Mouse (Mus musculus) MEL-GATA-1-ER (cell line): ENCODE measurements at regions not wholly inside any gene's neighbourhood (a gene's known extent, or its start where the extent isn't known, plus 50 kb on each side); places are given as distances from the start of the nearest gene placed in this dataset.

ENCODE experiments used
- DNase-seq: peaks from one replicate; pipeline ENCODE4 v3.0.0-alpha.2; 2012; ENCODE audit warnings: low read depth; ENCODE audit errors: extremely low read depth

DNA sequence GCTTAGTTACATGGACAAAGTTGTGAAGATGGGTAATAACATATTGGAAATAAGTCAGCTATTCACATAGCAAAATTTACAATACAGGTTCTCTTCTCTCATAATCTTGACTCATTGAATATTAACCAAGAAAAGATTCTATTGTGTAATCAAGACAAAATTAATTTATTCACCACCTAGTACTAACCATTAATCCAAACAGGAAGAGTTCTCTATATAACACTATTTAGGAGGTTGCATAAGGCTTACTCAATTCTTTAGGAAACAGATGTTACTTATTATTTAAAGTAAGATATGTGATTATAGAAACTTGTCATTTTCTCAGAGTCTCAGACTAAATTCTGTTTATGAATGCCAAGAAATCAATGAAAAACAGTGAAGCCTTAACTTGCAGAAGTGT is 600.4 kb upstream of the Tusc1 start:
- DNase-seq, result no peak

DNA sequence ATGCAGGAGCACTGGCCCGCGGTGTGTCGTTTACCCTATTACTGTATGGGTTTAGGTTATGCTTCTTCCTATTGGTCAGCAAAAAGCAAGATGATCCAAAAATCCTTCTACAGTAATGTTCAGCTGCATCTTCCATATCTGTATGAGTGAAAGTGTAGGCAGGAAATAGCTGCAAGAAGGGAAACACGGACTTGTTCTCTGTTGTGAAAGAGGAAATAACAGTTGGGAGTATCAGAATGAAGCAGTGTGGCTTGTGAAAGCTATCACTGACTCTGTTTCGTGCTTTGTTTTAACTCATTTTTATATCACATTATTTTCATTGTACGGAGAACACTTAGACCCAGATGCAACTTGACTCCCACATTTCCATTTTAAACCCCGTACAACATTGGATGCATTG is 591.8 kb upstream of the Tusc1 start:
- DNase-seq, result no peak

DNA sequence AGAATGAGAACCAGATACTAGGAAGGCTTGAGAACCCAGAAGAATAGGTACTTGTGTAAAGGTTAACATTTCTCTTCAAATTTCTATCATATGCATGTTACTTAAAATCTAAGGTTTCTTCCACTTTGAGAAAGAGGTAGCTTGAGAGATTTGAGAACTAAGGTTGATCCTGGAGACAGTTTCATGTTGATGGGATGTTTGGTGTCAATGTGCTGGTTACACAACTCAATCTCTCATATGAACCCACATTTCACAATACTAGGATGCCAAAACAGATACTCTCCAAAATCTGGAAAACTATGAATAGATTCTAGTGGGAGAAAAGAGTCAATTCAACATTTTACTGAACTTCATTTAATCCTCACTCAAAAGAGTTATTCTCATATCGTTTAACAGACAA is 589.1 kb upstream of the Tusc1 start:
- no peak for DNase-seq

DNA sequence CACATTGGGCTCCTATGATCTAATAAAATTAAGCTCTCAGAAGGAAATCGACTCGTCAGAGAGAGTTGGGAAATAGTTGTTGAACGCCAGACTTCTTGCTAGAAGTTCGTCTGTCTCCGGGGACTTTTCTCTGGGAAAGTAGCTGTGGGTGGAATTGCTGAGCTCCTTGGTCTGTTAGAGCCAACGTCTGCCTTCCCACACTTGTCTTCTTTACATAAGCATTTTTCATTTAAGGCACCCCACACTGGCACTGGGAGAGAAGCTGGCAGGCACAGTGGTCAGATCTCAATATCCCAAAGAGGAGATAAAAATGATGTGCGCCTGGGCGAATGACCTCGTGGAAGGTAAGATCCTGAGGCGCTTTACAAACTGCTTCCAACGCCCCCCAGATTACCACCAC is 551.3 kb upstream of the Tusc1 start:
- DNase-seq, result no peak

DNA sequence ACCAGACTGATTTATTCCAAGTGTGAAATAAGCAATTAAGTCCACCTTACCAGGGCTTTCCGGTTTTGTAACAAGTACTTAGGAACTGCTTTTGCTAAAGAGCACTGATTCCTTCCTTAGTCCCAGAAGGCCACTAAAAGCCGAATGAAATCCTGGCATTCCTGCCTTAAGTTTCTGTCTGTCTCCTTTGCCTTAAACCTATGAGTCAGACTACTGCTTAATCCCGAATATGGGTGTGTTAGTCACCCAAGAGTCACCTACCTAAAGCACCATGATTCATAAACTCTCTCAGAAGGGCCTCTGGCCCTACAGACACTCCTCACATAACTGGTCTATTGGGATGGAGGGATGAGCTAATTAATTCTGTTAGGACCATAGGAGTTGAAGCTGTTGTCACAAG is 546.0 kb upstream of the Tusc1 start:
- no peak for DNase-seq

DNA sequence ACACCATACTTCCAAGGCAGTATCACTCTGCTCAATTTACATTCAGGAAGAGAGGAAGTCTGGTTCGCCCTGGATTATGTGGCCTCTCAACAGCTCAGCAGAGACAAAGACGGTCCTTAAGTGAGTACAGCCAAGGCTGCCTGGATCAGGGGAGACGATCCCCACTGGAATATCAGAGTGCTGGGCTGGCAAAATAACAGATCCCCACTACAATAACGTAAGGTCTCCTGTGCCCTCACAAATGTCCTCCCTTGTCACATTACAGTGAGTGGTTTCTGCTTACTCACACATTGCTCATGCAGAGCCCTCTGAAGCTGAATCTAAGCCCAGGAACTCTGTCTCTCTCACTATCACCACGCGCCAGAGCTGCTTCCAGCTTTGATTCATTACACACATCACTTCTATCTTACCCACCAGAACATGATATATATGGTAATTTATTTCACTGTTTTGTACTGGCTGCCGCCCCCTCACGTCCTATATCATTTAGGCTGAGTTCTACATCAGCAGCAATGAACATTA is 544.1 kb upstream of the Tusc1 start:
- no peak for DNase-seq

DNA sequence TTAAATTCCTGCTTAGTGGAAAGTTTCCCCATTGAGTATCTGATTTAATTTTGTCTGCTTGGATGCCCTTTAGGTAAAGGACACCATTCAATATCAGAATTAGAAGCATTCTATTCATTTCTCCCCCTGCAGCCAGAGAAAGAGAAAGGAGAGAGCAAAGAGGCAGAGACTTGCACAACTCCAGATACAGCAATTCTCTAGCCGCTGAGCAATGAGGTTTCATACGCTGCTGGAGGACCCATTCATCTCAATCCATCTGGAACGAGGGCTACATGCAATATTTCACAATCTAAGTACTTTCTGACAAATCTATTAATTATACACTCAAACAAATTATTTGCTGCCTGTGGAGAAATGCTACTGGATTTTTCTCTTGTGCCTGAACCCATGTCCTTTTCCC is 538.0 kb upstream of the Tusc1 start:
- DNase-seq, result no peak

DNA sequence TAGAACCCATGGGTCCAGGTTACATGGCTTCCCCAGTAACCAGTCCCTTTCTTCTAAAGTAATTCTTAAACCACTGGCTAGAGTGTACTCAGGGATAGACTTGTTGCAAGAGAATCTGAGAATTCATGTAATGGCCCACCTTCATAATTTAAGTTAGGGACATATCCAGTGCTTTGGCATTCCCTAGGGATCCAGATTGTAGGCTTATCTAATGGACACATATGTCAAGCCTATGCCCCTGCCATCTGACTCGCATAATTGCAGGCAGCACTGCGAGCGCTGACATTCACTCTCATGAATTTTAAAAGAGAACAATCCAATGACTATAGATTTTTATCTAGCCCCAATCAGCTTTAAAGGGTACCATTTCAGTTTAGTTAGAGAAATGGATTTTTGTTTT is 518.1 kb upstream of the Tusc1 start:
- DNase-seq, result no peak

DNA sequence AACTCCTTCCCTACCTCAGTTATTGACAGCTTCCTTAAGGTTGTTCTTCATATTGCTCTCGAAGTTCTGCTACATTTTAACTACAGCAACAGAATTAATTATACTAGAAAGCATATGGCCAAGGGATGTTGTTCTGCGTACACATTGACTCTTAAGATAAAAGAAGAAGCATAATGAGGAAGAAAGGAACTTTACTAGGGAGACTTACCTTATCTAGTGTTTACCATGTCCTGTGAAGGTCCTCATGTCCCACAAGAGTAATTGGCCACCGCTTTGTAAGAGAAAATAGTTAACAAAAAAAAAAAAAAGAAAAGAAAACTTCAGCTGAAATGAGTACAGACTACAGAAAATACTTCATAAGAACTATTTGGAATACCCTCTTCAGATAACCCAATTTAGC is 513.9 kb upstream of the Tusc1 start:
- peak; percentile 79 for DNase-seq

DNA sequence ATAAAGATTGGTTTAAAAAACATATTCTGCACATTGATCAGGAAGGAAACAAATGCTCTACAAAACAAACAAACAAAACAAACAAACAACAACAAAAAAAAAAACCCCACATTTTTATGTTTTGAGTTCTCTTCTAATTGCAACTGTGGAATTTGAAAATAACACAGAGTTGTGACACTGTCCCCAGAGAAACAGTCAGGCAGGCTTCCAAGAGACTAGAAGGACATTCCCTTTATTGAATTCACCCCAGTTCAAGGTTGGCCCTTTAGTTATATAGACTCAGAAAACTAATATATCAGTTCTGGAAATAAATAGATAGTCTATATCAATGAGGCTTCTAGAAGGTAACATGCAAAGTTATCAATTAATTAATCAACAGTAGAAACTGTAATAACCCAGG is 495.4 kb upstream of the Tusc1 start:
- DNase-seq, result no peak

DNA sequence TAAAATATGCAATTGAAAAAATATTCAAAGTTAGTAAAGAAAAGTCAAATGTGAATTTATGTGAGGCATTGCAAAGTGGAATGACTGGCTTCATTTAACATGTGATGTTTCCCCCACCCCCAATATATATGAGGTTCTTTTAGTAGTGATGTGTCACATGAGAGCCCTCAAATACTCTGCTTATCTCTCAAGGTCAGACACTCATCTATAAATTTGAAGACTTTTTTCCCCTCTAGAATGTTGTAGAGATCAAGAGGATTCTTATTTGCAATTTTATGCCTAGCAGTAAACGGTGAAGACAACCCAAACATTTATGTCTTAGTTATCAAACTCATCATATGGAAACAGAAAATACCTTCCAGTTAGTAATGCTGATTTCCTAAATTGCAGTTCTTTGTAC is 457.8 kb upstream of the Tusc1 start:
- no peak for DNase-seq

DNA sequence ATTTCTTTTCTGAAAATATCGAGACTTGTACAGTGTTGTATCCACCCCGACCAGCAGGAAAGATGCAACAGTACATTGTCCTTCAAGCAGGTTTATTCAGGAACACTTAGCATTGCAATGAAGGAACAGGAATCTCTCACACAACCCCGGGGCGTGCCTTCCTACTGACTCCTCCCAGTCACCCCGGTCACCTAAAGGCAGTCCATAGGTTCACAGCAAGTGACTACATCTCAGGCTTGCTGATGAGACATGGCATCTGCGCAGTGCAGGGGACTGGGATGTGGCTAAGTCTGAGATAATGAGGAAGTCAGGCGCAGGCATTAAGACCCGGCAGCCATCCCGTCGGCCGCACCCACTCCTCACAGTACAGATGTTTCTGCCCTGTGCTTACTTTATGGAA is 454.8 kb upstream of the Tusc1 start:
- DNase-seq, result no peak

DNA sequence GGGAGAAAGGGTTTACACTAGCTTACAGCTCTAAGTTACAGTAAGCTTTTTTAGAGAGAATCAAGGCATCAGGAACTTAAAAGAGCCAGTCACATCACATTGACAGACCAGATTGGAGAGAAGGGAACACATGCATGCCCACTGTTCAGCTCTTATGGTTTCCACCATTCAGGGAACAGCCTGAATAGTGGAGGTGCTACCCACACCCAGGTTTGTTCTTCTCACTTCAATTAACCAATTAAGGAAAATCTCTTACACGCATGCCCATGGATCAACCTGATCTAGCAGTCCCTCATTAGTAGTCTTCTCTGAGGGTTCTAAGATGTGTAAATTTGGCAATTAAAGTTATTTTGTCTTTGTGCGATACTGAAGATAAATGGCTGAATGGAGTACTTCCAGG is 419.2 kb upstream of the Tusc1 start:
- no peak for DNase-seq

DNA sequence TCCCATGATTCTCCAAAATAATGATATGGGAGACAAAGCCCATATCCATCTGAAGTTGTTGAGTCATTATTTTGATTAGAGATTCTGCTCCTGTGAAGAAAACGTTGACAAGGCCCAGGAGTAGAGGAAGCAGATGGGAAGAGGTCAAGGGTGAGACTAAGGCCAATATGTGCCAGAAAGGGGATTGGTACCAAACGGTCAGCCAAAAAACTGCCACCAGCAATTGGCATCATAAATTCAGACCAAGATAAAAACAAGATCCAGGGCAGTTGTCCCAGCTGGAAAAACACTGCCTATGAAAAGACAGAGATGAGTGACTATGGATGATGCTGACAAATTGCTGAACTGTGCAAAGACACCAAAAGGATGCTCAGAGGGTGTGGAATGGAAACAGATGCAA is 411.0 kb upstream of the Tusc1 start:
- no peak for DNase-seq

DNA sequence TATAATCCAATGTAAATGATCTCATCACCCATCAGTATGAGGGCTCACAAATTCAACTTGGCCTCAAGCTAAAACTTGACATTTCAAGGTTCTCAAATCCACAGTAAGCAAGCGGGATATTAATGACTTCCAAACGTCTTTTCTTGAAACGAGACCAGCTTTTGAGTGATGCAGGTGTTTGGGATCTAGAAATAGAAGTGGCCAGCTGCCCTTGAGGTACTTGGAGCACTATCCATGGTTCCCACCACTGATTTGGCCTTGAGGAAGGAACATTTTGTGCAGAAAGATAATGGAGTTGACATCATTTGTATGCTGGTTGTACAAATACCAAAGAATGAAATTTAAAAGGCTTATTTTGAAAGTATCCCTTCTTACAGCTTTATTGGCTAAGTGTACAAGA is 378.4 kb upstream of the Tusc1 start:
- no peak for DNase-seq

DNA sequence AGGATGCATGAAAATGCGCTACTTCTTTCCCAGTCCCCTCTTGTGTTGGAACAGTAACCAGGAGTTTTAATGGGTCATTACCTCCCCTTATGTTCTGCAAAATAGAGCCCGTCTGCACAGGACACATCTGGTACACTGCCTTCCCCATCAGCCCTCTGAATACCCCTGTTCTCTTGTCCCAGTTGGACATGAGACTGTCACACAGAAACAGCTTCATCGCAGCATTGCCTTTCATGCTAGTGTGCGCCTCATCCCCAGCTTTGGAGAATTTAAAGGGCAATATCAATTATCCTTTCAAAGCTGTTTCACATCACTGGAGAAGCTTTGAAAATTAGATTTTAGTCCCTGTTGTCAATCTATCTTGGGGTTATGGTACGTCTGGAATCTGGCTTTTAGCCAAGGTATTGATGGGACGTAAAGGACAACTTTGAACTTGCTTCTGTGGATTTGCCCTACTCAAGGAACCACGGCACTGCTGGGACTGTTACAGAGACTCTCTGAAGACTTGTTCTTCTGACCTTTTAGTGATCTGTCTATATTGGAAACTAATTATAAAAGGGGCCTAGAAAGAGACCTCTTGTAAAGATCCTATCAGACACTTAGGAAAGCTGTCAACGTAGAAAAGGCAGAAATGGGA is 341.2 kb upstream of the Tusc1 start:
- no peak for DNase-seq

DNA sequence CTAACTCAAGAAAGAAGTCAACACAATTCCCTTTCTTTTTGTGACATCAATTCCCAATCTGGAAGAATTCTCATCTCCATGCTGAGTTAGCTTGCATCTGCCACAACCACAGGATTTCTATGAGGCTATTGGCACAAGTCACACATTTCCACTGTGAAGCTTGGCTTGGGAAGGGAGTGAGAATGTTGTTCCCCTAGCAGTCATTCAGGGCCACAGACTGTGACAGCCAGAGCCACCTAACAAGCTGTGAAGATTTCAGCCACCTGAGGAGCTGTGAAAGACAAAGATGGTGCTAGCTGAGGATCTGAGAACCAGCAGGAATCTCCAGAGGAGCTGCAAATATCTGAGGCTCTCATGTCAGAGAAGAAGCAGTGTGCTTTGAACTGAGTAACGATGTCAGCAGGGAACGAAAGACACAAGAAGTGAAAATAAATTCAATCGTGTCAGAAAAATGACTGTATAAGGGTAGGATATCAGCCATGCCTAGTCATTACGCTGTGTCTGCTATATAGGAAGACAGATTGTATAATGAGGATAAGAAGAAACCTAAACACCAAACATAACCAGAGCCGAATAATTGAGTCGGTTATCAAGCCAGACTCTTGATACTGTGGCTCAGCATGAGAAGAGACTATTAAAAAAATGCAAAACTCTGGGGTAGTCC is 340.6 kb upstream of the Tusc1 start:
- DNase-seq, result no peak

DNA sequence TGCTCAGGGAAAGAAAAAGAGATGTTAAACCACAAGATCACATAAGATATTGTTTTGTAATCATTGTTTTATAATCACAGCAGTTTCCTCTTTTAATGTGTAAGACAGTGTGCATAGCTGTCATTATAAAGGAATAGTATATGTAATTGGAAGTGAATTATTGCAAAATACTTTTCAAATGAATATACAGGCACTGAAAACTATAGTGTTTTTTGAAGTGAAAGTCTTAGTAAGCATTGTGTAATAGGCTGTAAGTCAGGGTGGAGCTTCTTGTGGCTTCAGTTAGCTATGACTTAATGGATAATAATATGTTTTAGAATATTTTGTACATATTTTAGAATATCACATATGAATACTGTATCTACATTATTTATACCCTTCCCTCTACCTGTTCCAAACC is 333.7 kb upstream of the Tusc1 start:
- no peak for DNase-seq

DNA sequence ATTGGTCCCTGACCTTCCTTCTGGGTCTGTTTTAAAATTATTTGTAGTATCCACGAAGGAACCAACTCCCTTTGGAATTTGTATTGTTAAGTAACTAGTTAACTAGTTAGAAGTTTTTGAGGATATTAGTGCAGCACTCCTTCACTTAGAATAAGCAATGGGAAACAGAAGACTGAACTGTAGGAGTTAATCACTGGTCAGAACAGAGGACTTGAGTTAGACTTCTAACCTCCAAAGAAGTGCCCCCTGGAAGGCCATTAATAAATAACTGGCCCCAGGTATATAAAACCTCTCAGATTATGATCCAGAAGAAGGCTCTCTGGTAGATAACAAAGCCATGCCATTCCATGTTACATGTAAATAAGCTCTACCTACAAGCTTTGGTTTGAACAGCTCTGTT is 329.0 kb upstream of the Tusc1 start:
- DNase-seq, result no peak

DNA sequence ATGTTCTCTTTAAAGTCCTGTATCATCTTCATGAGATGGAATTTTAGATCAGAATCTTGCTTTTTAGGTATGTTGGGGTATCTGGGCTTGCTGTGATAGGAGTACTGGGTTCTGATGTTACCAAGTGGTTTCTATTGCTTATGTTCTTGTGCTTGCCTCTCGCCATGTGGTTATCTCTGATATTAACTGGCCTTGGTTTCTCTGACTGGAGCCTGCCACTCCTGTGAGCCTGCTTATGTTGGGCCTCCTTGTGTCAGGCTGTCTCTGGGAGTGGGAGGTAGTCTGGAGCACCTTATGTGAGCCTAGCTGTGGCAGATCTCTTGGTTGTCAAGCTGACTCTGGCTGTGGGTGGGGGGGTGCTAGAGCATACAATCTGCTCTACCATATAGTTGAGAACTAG is 302.9 kb upstream of the Tusc1 start:
- no peak for DNase-seq

DNA sequence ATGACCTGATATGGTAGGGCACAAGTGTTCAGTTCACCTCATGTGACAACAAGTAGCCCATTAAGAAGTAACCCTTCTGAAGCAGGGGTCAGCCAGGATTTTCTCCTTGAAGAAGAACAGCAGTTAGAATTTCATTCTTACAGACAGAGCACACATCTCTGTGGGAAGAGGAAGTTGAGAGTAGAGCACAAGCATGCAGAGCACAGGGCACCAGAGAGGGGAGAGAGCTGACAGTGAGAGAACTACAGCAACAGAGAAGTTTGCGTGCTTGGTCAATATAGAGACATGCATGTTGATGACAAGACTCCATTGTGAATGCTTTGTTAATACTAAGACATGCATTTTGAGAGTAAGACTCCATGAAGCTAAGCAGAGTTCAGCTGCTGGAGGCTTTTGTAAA is 263.2 kb upstream of the Tusc1 start:
- peak; percentile 19 for DNase-seq

DNA sequence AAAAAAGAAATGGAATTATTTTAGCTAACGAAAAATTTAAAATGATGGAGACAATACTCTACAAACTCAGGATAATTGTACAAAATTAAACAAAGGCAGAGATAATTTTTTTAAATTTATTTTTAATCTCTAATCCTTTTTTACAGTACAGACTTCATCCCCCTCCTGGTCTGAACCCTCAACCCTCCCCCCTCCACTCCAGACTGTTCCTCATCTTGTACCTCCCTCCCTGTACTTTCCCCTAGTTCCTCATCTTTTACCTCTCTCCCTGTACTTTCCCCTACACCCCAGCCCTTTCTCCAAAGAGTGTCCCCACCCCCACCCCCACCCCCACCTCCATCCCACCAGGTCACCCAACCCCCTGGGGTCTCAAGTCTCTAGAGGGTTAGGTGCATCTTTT is 249.0 kb upstream of the Tusc1 start:
- peak; percentile 42 for DNase-seq

DNA sequence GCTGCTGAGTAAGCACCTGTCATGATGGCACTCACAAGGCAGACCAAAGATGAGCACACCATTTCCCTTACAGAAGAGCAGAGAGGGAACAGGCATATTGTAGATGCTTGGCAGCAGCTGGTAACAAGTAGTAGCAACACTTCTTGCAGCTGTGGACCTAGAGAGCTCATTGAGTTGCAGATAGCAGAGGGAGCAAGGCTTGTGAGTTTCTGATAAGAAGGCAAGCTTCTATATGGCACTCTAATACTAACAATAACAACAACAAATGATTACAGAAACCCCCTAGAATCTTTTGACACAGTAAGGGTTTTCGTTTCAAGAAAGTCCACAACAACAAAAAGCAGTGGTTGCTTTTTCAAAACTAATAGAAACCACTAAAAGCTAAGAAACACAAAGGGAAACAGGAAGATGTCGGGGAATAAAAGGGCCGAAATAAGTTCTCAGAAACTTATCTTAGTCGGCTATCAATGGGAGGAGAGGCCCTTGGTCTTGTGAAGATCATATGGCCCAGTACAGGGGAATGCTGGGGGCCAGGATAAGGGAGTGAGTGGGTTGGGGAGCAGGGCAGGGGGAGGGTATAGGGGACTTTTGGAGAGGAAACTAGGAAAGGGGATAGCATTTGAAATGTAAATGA is 248.5 kb upstream of the Tusc1 start:
- DNase-seq, result peak; percentile 76
